Mouse (Mus musculus): ENCODE results near the gene Prg3. TPM values are rescaled to one million over a fixed set of nuclear protein-coding genes. Genes with fewer than 3 reads are reported as not detected.

The Prg3 gene
- polyA plus RNA-seq, 1 experiment, result not detected

DNA sequence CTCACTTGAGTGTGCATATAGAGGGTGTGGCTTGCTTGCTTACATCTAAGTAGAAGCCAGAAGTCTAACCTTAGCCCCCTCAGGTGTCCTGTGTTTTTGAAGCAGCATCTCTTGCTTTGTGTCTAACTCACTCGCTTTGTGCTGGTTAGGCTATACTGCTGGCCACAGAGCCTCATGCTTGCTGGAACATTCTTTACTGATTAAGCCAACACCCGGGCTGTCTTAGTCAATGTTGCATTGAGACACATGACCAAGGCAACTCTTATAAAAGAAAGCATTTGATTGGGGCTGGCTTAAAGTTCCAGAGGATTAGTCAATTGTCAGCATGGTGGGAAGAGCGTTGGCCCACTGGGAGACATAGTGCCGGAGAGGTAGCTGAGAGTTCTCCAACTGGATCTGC lies 46.2 kb upstream of the Prg3 start:
- Histone ChIP-seq H3K36me3 (ENCODE audit: control insufficient read depth, insufficient read depth) (no peaks in the 10 kb centered on the region), H3K79me3 (ENCODE audit: low read depth) (no peaks in the 10 kb centered on the region), H3ac (ENCODE audit: control insufficient read depth, insufficient read length, low read depth) (no peak overlapping the region), H3K27me3 (ENCODE audit: control insufficient read depth, insufficient read depth, insufficient read length) (no peaks in the 10 kb centered on the region), H3K79me2 (ENCODE audit: control insufficient read depth, insufficient read depth) (no peaks in the 10 kb centered on the region), H3K4me3 (ENCODE audit: insufficient read depth, poor library complexity, severe bottlenecking) (no peak overlapping the region)
- no peak for TF ChIP-seq USF1 (IDR thresholded peaks at IDR 0.05; ENCODE audit: low read depth)
- no peak for TF ChIP-seq CEBPB (IDR thresholded peaks at IDR 0.05; ENCODE audit: low read depth)
- no peak for TF ChIP-seq FOSL1 (IDR thresholded peaks at IDR 0.05; ENCODE audit: insufficient read depth, low read length, poor library complexity, severe bottlenecking)
- no peak for TF ChIP-seq CTCF (IDR thresholded peaks at IDR 0.05; ENCODE audit: control insufficient read depth, insufficient read depth, insufficient read length)
- TF ChIP-seq MYOG (IDR thresholded peaks at IDR 0.05; ENCODE audit: control insufficient read depth, extremely low read depth, insufficient read length), result no peak
- no peak for TF ChIP-seq MYOD1 (IDR thresholded peaks at IDR 0.05; ENCODE audit: control insufficient read depth, insufficient read length, low read depth)
- TF ChIP-seq MAX (IDR thresholded peaks at IDR 0.05), result no peak

DNA sequence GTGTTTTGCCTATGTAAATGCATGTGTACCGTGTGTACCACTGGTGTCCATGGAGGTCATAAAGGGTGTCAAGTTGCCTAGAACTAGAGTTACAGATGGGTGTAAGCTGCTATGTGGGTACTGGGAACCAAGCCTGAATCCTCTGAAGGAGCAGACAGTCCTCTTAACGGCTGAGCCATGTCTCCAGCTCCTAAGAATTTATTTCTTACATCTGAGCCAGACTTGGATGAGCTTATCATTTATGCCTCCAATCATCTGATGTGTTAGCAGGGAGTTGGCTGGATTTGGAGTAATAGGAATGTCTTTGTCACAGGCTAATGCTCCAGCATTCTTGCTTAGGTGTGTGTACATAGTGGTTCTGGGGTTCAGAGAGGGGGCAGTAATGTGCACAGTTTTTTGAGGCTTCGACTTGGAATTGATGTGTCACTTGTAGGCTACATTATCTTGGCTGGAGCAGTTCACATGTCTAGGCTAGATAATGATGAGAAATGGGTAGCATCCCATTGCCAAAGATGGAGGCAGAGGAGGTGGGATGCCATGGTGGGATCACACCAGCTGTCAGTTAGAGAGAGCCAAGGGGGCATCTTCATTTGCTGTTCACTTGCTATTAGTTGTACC lies 40.8 kb upstream of the Prg3 start:
- Histone ChIP-seq H3K79me3 (ENCODE audit: low read depth) (no peaks in the 10 kb centered on the region), H3K36me3 (ENCODE audit: control insufficient read depth, insufficient read depth) (no peaks in the 10 kb centered on the region), H3K4me3 (ENCODE audit: insufficient read depth, poor library complexity, severe bottlenecking) (no peak overlapping the region), H3K79me2 (ENCODE audit: control insufficient read depth, insufficient read depth) (no peaks in the 10 kb centered on the region), H3ac (ENCODE audit: control insufficient read depth, insufficient read length, low read depth) (no peak overlapping the region), H3K27me3 (ENCODE audit: control insufficient read depth, insufficient read depth, insufficient read length) (no peaks in the 10 kb centered on the region)
- TF ChIP-seq FOSL1 (IDR thresholded peaks at IDR 0.05; ENCODE audit: insufficient read depth, low read length, poor library complexity, severe bottlenecking), result no peak
- TF ChIP-seq USF1 (IDR thresholded peaks at IDR 0.05; ENCODE audit: low read depth), result no peak
- TF ChIP-seq CEBPB (IDR thresholded peaks at IDR 0.05; ENCODE audit: low read depth), result no peak
- TF ChIP-seq CTCF (IDR thresholded peaks at IDR 0.05; ENCODE audit: control insufficient read depth, insufficient read depth, insufficient read length), result no peak
- TF ChIP-seq MYOG (IDR thresholded peaks at IDR 0.05; ENCODE audit: control insufficient read depth, extremely low read depth, insufficient read length), result no peak
- no peak for TF ChIP-seq MYOD1 (IDR thresholded peaks at IDR 0.05; ENCODE audit: control insufficient read depth, insufficient read length, low read depth)
- no peak for TF ChIP-seq MAX (IDR thresholded peaks at IDR 0.05)

DNA sequence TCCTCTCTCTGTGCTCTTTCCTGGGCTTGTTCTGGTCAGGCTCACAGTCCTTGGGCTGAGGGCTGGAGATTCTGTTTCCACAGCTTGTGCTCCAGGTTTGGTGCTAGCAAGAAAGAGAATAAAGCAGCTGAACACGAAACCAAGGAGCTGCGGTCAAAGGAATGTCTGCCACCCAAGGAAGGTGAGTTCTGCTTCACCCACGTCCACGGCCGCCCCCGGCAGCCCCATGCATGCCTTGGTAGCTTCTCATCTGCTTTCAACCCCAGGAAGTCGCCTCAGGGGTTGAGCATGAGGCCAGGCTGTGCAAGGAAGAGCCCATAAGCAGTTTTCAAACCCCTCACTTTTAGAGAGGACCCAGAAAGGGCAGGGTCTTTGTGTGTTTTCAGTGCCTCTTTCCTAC lies 39.8 kb upstream of the Prg3 start:
- Histone ChIP-seq H3K4me3 (ENCODE audit: insufficient read depth, poor library complexity, severe bottlenecking) (no peak overlapping the region), H3K79me2 (ENCODE audit: control insufficient read depth, insufficient read depth) (no peaks in the 10 kb centered on the region), H3K27me3 (ENCODE audit: control insufficient read depth, insufficient read depth, insufficient read length) (no peaks in the 10 kb centered on the region), H3K36me3 (ENCODE audit: control insufficient read depth, insufficient read depth) (no peaks in the 10 kb centered on the region), H3ac (ENCODE audit: control insufficient read depth, insufficient read length, low read depth) (no peak overlapping the region), H3K79me3 (ENCODE audit: low read depth) (no peaks in the 10 kb centered on the region)
- TF ChIP-seq MYOD1 (IDR thresholded peaks at IDR 0.05; ENCODE audit: control insufficient read depth, insufficient read length, low read depth) (no peak), FOSL1 (IDR thresholded peaks at IDR 0.05; ENCODE audit: insufficient read depth, low read length, poor library complexity, severe bottlenecking) (no peak), CTCF (IDR thresholded peaks at IDR 0.05; ENCODE audit: control insufficient read depth, insufficient read depth, insufficient read length) (no peak), MYOG (IDR thresholded peaks at IDR 0.05; ENCODE audit: control insufficient read depth, extremely low read depth, insufficient read length) (no peak), MAX (IDR thresholded peaks at IDR 0.05) (no peak), CEBPB (IDR thresholded peaks at IDR 0.05; ENCODE audit: low read depth) (no peak), USF1 (IDR thresholded peaks at IDR 0.05; ENCODE audit: low read depth) (no peak)

GRCm38 (mm10) chr2:84948721-84949120 lies 39.3 kb upstream of the Prg3 start:
- no peaks in the 10 kb centered on the region for H3K36me3 ChIP-seq (ENCODE audit: control insufficient read depth, insufficient read depth)
- no peak overlapping the region for H3K4me3 ChIP-seq (ENCODE audit: insufficient read depth, poor library complexity, severe bottlenecking)
- no peak for TF ChIP-seq CTCF (IDR thresholded peaks at IDR 0.05; ENCODE audit: control insufficient read depth, insufficient read depth, insufficient read length)
- H3K79me3 ChIP-seq (ENCODE audit: low read depth), result no peaks in the 10 kb centered on the region
- no peak overlapping the region for H3ac ChIP-seq (ENCODE audit: control insufficient read depth, insufficient read length, low read depth)
- H3K79me2 ChIP-seq (ENCODE audit: control insufficient read depth, insufficient read depth), result no peaks in the 10 kb centered on the region
- no peaks in the 10 kb centered on the region for H3K27me3 ChIP-seq (ENCODE audit: control insufficient read depth, insufficient read depth, insufficient read length)

DNA sequence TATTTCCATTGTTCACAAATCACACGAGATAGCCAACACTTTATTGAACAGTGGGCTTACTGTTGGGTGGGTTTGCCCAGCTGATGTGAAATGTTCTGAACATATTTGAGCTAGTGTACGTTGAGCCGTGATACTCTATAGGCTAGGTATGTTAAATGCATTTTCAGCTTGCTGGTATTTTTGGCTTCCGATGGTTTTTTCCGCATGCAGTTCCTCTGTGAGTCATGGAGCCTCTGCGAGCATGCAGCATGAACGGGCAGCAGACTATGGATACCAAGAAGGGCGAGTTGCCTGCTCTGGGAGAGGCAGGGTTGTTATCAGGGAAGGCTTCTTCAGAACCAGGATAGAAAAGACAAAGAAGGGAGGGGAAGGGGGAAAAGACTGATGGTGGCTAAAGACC lies 37.0 kb upstream of the Prg3 start:
- Histone ChIP-seq H3K79me2 (ENCODE audit: control insufficient read depth, insufficient read depth) (no peaks in the 10 kb centered on the region), H3K4me3 (ENCODE audit: insufficient read depth, poor library complexity, severe bottlenecking) (no peak overlapping the region), H3K79me3 (ENCODE audit: low read depth) (no peaks in the 10 kb centered on the region), H3K36me3 (ENCODE audit: control insufficient read depth, insufficient read depth) (no peaks in the 10 kb centered on the region), H3ac (ENCODE audit: control insufficient read depth, insufficient read length, low read depth) (no peak overlapping the region), H3K27me3 (ENCODE audit: control insufficient read depth, insufficient read depth, insufficient read length) (no peaks in the 10 kb centered on the region)
- no peak for TF ChIP-seq USF1 (IDR thresholded peaks at IDR 0.05; ENCODE audit: low read depth)

GRCm38 (mm10) chr2:84952251-84952650 lies 35.8 kb upstream of the Prg3 start:
- Histone ChIP-seq H3K79me3 (ENCODE audit: low read depth) (no peaks in the 10 kb centered on the region), H3K27me3 (ENCODE audit: control insufficient read depth, insufficient read depth, insufficient read length) (no peaks in the 10 kb centered on the region), H3K36me3 (ENCODE audit: control insufficient read depth, insufficient read depth) (no peaks in the 10 kb centered on the region), H3ac (ENCODE audit: control insufficient read depth, insufficient read length, low read depth) (no peak overlapping the region), H3K4me3 (ENCODE audit: insufficient read depth, poor library complexity, severe bottlenecking) (no peak overlapping the region), H3K79me2 (ENCODE audit: control insufficient read depth, insufficient read depth) (no peaks in the 10 kb centered on the region)
- TF ChIP-seq MYOD1 (IDR thresholded peaks at IDR 0.05; ENCODE audit: control insufficient read depth, insufficient read length, low read depth) (no peak), MAX (IDR thresholded peaks at IDR 0.05) (no peak), CEBPB (IDR thresholded peaks at IDR 0.05; ENCODE audit: low read depth) (no peak), USF1 (IDR thresholded peaks at IDR 0.05; ENCODE audit: low read depth) (no peak), MYOG (IDR thresholded peaks at IDR 0.05; ENCODE audit: control insufficient read depth, extremely low read depth, insufficient read length) (no peak), CTCF (IDR thresholded peaks at IDR 0.05; ENCODE audit: control insufficient read depth, insufficient read depth, insufficient read length) (no peak), FOSL1 (IDR thresholded peaks at IDR 0.05; ENCODE audit: insufficient read depth, low read length, poor library complexity, severe bottlenecking) (no peak)

All from C2C12 (cell line).